Mouse (Mus musculus) liver, embryonic 14.5 days (tissue): ENCODE results near the gene Rpap3. TPM values are rescaled to one million over a fixed set of nuclear protein-coding genes. Genes with fewer than 3 reads are reported as not detected.

ENCODE experiments used
- ATAC-seq: fragments of 200-750 bp; cut with Nextera tagmentation; 2 replicates; pipeline ENCODE4 v1.8.0; 2017; ENCODE audit warnings: moderate number of reproducible peaks, mild to moderate bottlenecking, moderate library complexity; ENCODE audit not compliant: insufficient read depth
- DNase-seq, 3 experiments: peaks; one replicate each; pipeline ENCODE4 v3.0.0-alpha.2; 2012 to 2013; ENCODE audit warnings: low read depth in 3 of 3, low spot score in 3 of 3
- H3K27ac ChIP-seq: fragments of 300-500 bp; sonication (generic); 2 replicates; pipeline ENCODE4 v1.5.1; 2014; ENCODE audit warnings: moderate library complexity, mild to moderate bottlenecking, control low read depth, inconsistent platforms
- H3K27me3 ChIP-seq: fragments of 300-500 bp; sonication (generic); 2 replicates; pipeline ENCODE4 v1.6.1; 2014; ENCODE audit warnings: mild to moderate bottlenecking, low read length, moderate library complexity; ENCODE audit not compliant: control insufficient read depth, insufficient read depth
- H3K36me3 ChIP-seq: fragments of 300-500 bp; sonication (generic); replicated peaks from 2 replicates; pipeline ENCODE4 v1.6.1; 2014; ENCODE audit warnings: low read depth; ENCODE audit not compliant: control insufficient read depth, insufficient read depth
- H3K4me1 ChIP-seq, 2 experiments: fragments of 200-500 bp in 1 of 2; fragments of 300-500 bp in 1 of 2; sonication (generic) in 1 of 2; replicated peaks; 2 replicates each; pipeline ENCODE4 v1.6.1; 2012 to 2014; ENCODE audit warnings: antibody characterized with exemption in 1 of 2, inconsistent platforms in 1 of 2, low read length in 1 of 2; ENCODE audit not compliant: control insufficient read depth in 2 of 2, insufficient read depth in 2 of 2
- H3K4me2 ChIP-seq: fragments of 300-500 bp; sonication (generic); 2 replicates; pipeline ENCODE4 v1.6.1; 2014; ENCODE audit warnings: low read depth, mild to moderate bottlenecking, control low read depth, moderate library complexity
- H3K4me3 ChIP-seq, 2 experiments: fragments of 200-500 bp in 1 of 2; fragments of 300-500 bp in 1 of 2; sonication (generic) in 1 of 2; 2 replicates each; pipeline ENCODE4 v1.5.1; 2012 to 2014; ENCODE audit warnings: low read depth in 2 of 2, low read length in 2 of 2, mild to moderate bottlenecking in 2 of 2, control low read depth in 1 of 2, inconsistent platforms in 1 of 2, moderate library complexity in 1 of 2; ENCODE audit not compliant: insufficient read depth in 1 of 2
- H3K9ac ChIP-seq: fragments of 300-500 bp; sonication (generic); replicated peaks from 2 replicates; pipeline ENCODE4 v1.6.1; 2014; ENCODE audit warnings: mild to moderate bottlenecking, control low read depth, moderate library complexity
- H3K9me3 ChIP-seq: fragments of 300-500 bp; sonication (generic); 2 replicates; pipeline ENCODE4 v1.6.1; 2016; ENCODE audit warnings: low read length, mixed read lengths; ENCODE audit not compliant: control insufficient read depth
- CTCF ChIP-seq: IDR thresholded peaks from 2 replicates; pipeline ENCODE4 v1.5.1; 2016; ENCODE audit warnings: antibody characterized with exemption, low read depth, control low read depth
- EP300 ChIP-seq: IDR thresholded peaks from 2 replicates; pipeline ENCODE4 v1.6.1; 2016; ENCODE audit warnings: antibody characterized with exemption, low read depth
- WGBS: fragments of 180-500 bp; shearing (Covaris S2); extraction: QIAGEN DNeasy Blood & Tissue Kit; methylation state at CpG from one replicate; pipeline ENCODE4 v1.1.7; 2014; ENCODE audit not compliant: insufficient replicate concordance; 5-methylcytosine and 5-hydroxymethylcytosine counted together
- polyA plus RNA-seq, 2 experiments: library from polyadenylated mRNA; depleted of rRNA in 1 of 2; stranded (reverse) in 1 of 2; unstranded in 1 of 2; fragments of >200 nt; fragmentation: Nextera tagmentation in 1 of 2; extraction: Ambion mirVana in 1 of 2; gene quantifications; 2 replicates each; pipeline versions ENCODE4 v1.2.1 to v1.2.3; 2012 to 2014

The Rpap3 gene
- polyA plus RNA-seq, 2 experiments = 6.8 to 11.2 TPM

- DNase-seq (no peak), ATAC-seq (peak; percentile 31; the same call in 1 of the 2 replicates)
- Histone ChIP-seq H3K4me2 (no peak overlapping the region), H3K9ac (no peak overlapping the region), H3K36me3 (peaks cover 28% of the 10 kb centered on the region), H3K4me3 (no peak overlapping the region), H3K27ac (no peak overlapping the region), H3K27me3 (no peaks in the 10 kb centered on the region), H3K9me3 (no peaks in the 10 kb centered on the region), H3K4me1 (peaks cover 0 to 6% of the 10 kb centered on the region in 2 experiments; a peak in 2 of 4 replicates)
- TF ChIP-seq EP300 = no peak
- TF ChIP-seq CTCF = no peak
- 71% methylated on average over 9 of the region's 9 CpGs for WGBS
Observed at GRCm38 (mm10) chr15:97684118-97684517, 21.5 kb downstream of the Rpap3 start.

GRCm38 (mm10) chr15:97682053-97682452, 23.6 kb downstream of the Rpap3 start:
- H3K4me3 ChIP-seq = no peak overlapping the region
- H3K9ac ChIP-seq = no peak overlapping the region
- H3K27ac ChIP-seq = no peak overlapping the region
- peaks cover 0 to 6% of the 10 kb centered on the region in 2 experiments; a peak in 2 of 4 replicates for H3K4me1 ChIP-seq
- H3K27me3 ChIP-seq = no peaks in the 10 kb centered on the region
- no peaks in the 10 kb centered on the region for H3K9me3 ChIP-seq
- ATAC-seq (no peak), DNase-seq (no peak)
- no peak overlapping the region for H3K4me2 ChIP-seq
- WGBS = 73% methylated on average over 8 of the region's 8 CpGs
- peaks cover 39% of the 10 kb centered on the region for H3K36me3 ChIP-seq
- TF ChIP-seq CTCF (no peak), EP300 (no peak)

DNA sequence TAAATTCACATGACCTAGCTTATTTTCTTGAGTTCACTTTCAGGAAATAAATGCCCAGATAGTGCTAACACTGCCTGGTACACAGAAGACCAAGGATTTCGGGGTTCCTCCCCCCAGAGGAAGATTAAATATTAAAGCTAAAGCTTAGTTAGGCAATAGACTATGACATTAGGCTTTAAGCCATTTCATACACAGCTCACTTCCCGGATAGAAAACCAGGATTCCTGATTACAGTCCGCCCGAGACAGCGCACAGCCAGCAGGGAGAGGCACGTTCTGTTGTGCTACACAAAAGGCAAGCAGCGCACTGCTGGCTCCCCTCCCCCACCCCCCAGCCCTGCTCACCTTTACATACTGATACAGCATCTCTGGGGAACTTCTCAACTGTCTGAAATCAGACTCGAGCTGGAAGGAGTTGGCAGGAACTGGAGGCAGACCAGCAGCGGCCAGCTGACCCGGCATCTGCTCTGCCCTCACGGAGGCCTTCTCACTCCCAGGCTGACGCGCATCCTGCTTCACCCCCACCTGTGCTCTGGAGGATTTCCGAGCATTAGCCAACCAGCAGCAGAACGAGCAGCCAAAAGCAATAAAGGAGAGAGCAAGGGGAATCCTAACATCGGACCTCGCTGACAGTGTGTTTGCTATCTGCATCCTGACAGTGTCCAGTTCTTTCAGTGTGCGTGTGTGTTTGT, 25.5 kb downstream of the Rpap3 start:
- Histone ChIP-seq H3K9ac (no peak overlapping the region), H3K27ac (no peak overlapping the region), H3K27me3 (no peaks in the 10 kb centered on the region), H3K4me1 (peaks cover 0 to 6% of the 10 kb centered on the region in 2 experiments; a peak in 2 of 4 replicates), H3K36me3 (peaks cover 33% of the 10 kb centered on the region), H3K9me3 (no peaks in the 10 kb centered on the region), H3K4me2 (no peak overlapping the region), H3K4me3 (no peak overlapping the region)
- 73% methylated on average over 18 of the region's 18 CpGs for WGBS
- no peak for DNase-seq
- TF ChIP-seq EP300 (no peak), CTCF (no peak)
- ATAC-seq = no peak

GRCm38 (mm10) chr15:97677341-97677740, 28.3 kb downstream of the Rpap3 start:
- WGBS = 83% methylated on average over 3 of the region's 3 CpGs
- H3K27ac ChIP-seq = no peak overlapping the region
- TF ChIP-seq EP300 (no peak), CTCF (no peak)
- no peaks in the 10 kb centered on the region for H3K4me1 ChIP-seq
- DNase-seq (no peak), ATAC-seq (no peak)
- H3K27me3 ChIP-seq = no peaks in the 10 kb centered on the region
- H3K4me2 ChIP-seq = no peak overlapping the region
- H3K4me3 ChIP-seq = no peak overlapping the region
- H3K36me3 ChIP-seq = peaks cover 27% of the 10 kb centered on the region
- H3K9me3 ChIP-seq = no peaks in the 10 kb centered on the region
- no peak overlapping the region for H3K9ac ChIP-seq

- Histone ChIP-seq H3K9me3 (no peaks in the 10 kb centered on the region), H3K4me3 (no peak overlapping the region), H3K27ac (no peak overlapping the region), H3K4me2 (no peak overlapping the region), H3K27me3 (no peaks in the 10 kb centered on the region), H3K36me3 (peaks cover 24% of the 10 kb centered on the region), H3K4me1 (no peaks in the 10 kb centered on the region), H3K9ac (no peak overlapping the region)
- WGBS = 82% methylated on average over 13 of the region's 13 CpGs
- ATAC-seq = no peak
- TF ChIP-seq CTCF (no peak), EP300 (no peak)
- no peak for DNase-seq
Observed at GRCm38 (mm10) chr15:97675927-97676326, 29.7 kb downstream of the Rpap3 start.
